Mouse (Mus musculus) E14TG2a.4 (cell line): ENCODE measurements at regions not wholly inside any gene's neighbourhood (a gene's known extent, or its start where the extent isn't known, plus 50 kb on each side); places are given as distances from the start of the nearest gene placed in this dataset.
"Not testable (repeated sequence)": the region's sequence is repeated elsewhere in the genome, so short reads cannot be mapped to it uniquely, and the experiment has no call there.

Experiments used
- H3K27me3 ChIP-seq: 2 replicates; pipeline ENCODE4 v1.6.1; 2014; ENCODE audit warnings: low read length, control low read depth; ENCODE audit not compliant: insufficient read depth
- H3K36me3 ChIP-seq: 2 replicates; pipeline ENCODE4 v1.6.1; 2014; ENCODE audit warnings: low read length, control low read depth; ENCODE audit not compliant: insufficient read depth
- H3K4me1 ChIP-seq: replicated peaks from 2 replicates; pipeline ENCODE4 v1.6.1; 2014; ENCODE audit warnings: low read depth, low read length, control low read depth
- H3K4me3 ChIP-seq: replicated peaks from 2 replicates; pipeline ENCODE4 v1.5.1; 2014; ENCODE audit warnings: mild to moderate bottlenecking, low read length
- H3K9me3 ChIP-seq: 2 replicates; pipeline ENCODE4 v1.6.1; 2014; ENCODE audit warnings: low read length, control low read depth
- CTCF ChIP-seq: conservative IDR thresholded peaks from 2 replicates; pipeline ENCODE4 v1.5.1; 2014; ENCODE audit warnings: low read length
- NANOG ChIP-seq: IDR thresholded peaks from 2 replicates; pipeline ENCODE4 v1.6.1; 2014; ENCODE audit warnings: borderline replicate concordance, low read length, mixed read lengths
- POU5F1 ChIP-seq: IDR thresholded peaks from 2 replicates; pipeline ENCODE4 v1.6.1; 2014; ENCODE audit warnings: low read length, borderline replicate concordance

GRCm38 (mm10) chr15:34027111-34027510 lies 330.6 kb downstream of the 9430069I07Rik start:
- H3K36me3 ChIP-seq, H3K4me3 ChIP-seq, H3K9me3 ChIP-seq, H3K27me3 ChIP-seq: not testable (repeated sequence)
- peaks cover 55% of the 10 kb centered on the region for H3K4me1 ChIP-seq
- TF ChIP-seq NANOG = peak; percentile 43; the same call in 1 of the 2 replicates

DNA sequence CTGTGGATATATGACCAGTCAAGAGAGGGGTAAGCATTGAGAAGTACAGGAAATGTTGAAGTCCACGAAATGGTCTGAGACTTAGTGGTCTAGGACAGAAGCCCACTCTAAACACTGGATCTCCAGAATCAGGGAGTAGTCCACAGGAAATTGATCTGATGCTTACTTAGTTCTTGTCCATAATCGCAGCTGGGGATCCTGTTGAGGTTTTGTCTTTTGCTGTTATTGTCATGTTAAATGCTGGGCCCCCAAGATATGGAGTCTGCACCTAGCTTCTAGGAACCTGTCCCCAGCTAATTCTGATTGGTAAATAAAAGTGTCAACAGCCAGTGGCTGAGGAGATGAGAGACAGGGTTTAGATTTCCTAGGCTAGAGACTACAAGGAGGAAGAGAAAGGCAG lies 332.3 kb downstream of the 9430069I07Rik start:
- Histone ChIP-seq H3K4me1 (peaks cover 55% of the 10 kb centered on the region), H3K9me3 (no peaks in the 10 kb centered on the region; the same call in 1 of the 2 replicates), H3K36me3 (no peaks in the 10 kb centered on the region), H3K27me3 (no peaks in the 10 kb centered on the region), H3K4me3 (no peak overlapping the region)
- TF ChIP-seq NANOG (peak; percentile 51; the same call in 1 of the 2 replicates), POU5F1 (no peak)

GRCm38 (mm10) chr15:34021857-34022256 lies 335.8 kb downstream of the 9430069I07Rik start:
- Histone ChIP-seq H3K36me3 (no peaks in the 10 kb centered on the region), H3K4me3 (no peak overlapping the region)
- TF ChIP-seq NANOG (no peak), CTCF (peak; percentile 88), POU5F1 (no peak)

GRCm38 (mm10) chr15:34016397-34017156 lies 341.1 kb downstream of the 9430069I07Rik start:
- no peaks in the 10 kb centered on the region for H3K27me3 ChIP-seq
- H3K9me3 ChIP-seq = no peaks in the 10 kb centered on the region
- H3K4me3 ChIP-seq = 0 out of 2 replicates have a peak overlapping the region, but pooled peaks have one; percentile 10
- no peaks in the 10 kb centered on the region for H3K36me3 ChIP-seq
- 0 out of 2 replicates have a peak, but pooled peaks cover 5% of the 10 kb centered on the region for H3K4me1 ChIP-seq
- TF ChIP-seq CTCF (peak; percentile 61), NANOG (no peak), POU5F1 (no peak)

More at GRCm38 (mm10) chr15:34021857-34022256, 335.8 kb downstream of the 9430069I07Rik start:
- H3K27me3 ChIP-seq = no peaks in the 10 kb centered on the region
- no peaks in the 10 kb centered on the region; the same call in 1 of the 2 replicates for H3K9me3 ChIP-seq
- H3K4me1 ChIP-seq = peaks cover 25% of the 10 kb centered on the region

- no peak; the same call in 1 of the 2 replicates for TF ChIP-seq NANOG
- TF ChIP-seq CTCF = no peak
- no peak for TF ChIP-seq POU5F1
- Histone ChIP-seq H3K4me3 (peak overlapping the region; percentile 35), H3K9me3 (0 out of 2 replicates have a peak, but pooled peaks cover 5% of the 10 kb centered on the region), H3K27me3 (no peaks in the 10 kb centered on the region), H3K4me1 (peaks cover 45% of the 10 kb centered on the region), H3K36me3 (0 out of 2 replicates have a peak, but pooled peaks cover 3% of the 10 kb centered on the region)
These were observed 349.1 kb downstream of the 9430069I07Rik start for GRCm38 (mm10) chr15:34008591-34008990.

DNA sequence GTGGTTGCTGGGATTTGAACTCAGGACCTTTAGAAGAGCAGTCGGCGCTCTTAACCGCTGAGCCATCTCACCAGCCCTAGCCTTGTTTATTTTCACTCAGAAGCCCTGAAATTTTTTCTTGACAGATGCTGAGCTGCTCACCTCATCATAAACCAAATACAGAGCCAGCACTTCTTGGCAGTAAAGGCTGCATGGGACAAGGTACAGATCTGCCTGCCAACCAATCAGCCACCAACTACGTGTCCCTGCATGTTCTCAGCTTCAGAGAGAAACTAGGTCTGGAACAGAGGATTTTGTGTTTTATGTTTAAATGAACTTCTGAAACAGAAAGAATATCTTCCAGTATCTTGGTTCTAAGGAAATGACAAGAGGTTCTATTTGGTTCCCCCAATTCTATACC lies 365.3 kb downstream of the 9430069I07Rik start:
- Histone ChIP-seq H3K27me3 (no peaks in the 10 kb centered on the region), H3K4me1 (no peaks in the 10 kb centered on the region), H3K9me3 (no peaks in the 10 kb centered on the region; the same call in 1 of the 2 replicates), H3K4me3 (no peak overlapping the region), H3K36me3 (no peaks in the 10 kb centered on the region)
- TF ChIP-seq NANOG = no peak
- TF ChIP-seq CTCF = no peak
- no peak for TF ChIP-seq POU5F1

DNA sequence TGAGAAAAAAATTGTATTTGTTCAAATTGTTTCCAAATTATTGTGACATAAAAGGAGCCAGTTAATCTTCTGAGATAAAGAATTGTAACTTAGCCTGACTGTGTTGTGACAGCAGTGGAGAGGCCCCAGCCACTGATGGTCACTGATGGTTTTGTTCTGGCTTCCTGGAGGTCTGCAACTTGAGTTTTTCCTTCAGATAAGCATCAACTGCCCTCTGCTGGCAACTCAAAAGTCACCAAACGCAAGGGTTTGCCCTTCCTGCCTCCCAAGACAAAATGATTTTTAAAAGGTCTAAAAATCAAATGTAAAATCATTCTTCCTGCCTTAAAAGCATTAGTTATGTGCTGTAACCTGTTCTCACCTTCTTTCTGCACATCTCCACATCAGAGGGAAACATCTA lies 382.6 kb downstream of the 9430069I07Rik start:
- no peak for TF ChIP-seq POU5F1
- no peak for TF ChIP-seq CTCF
- TF ChIP-seq NANOG = no peak
- Histone ChIP-seq H3K9me3 (peaks cover 17% of the 10 kb centered on the region), H3K27me3 (no peaks in the 10 kb centered on the region), H3K4me3 (no peak overlapping the region), H3K4me1 (no peaks in the 10 kb centered on the region), H3K36me3 (no peaks in the 10 kb centered on the region)

DNA sequence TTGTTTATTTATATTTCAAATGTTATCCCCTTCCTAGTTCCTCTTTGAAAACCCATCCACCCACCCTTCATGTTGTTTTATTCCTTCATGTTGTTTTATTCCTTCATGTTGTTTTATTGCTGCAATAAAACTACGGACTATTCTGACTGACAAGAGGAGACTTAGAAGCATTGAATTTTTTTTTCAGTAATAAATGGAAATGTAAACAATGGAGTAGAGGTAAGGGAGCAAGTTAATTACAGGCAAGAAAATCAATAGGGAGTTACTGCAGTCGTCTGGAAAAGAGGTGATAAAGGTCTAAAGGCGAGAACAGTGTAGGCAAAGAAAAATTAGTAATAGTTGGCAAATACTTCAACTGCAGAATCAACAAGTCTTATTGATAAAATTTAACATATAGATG lies 384.2 kb downstream of the 9430069I07Rik start:
- Histone ChIP-seq H3K9me3 (peaks cover 17% of the 10 kb centered on the region), H3K36me3 (no peaks in the 10 kb centered on the region), H3K4me1 (no peaks in the 10 kb centered on the region), H3K27me3 (no peaks in the 10 kb centered on the region), H3K4me3 (no peak overlapping the region)
- TF ChIP-seq NANOG (no peak), CTCF (no peak), POU5F1 (no peak)
